Mouse (Mus musculus) neural tube, embryonic 13.5 days (tissue): ENCODE results near the gene Gstcd. TPM values are rescaled to one million over a fixed set of nuclear protein-coding genes. Genes with fewer than 3 reads are reported as not detected.

Source experiments
- ATAC-seq: fragments of 200-750 bp; cut with Nextera tagmentation; 2 replicates; pipeline ENCODE4 v1.8.0; 2017; ENCODE audit warnings: low read depth, mild to moderate bottlenecking, moderate TSS enrichment, moderate library complexity
- H3K27ac ChIP-seq: fragments of 300-500 bp; sonication (generic); replicated peaks from 2 replicates; pipeline ENCODE4 v1.5.1; 2015; ENCODE audit warnings: moderate library complexity, mild to moderate bottlenecking, inconsistent platforms
- H3K27me3 ChIP-seq: fragments of 300-500 bp; sonication (generic); 2 replicates; pipeline ENCODE4 v1.6.1; 2015; ENCODE audit warnings: mild to moderate bottlenecking, inconsistent platforms
- H3K36me3 ChIP-seq: fragments of 300-500 bp; sonication (generic); 2 replicates; pipeline ENCODE4 v1.6.1; 2015; ENCODE audit warnings: mild to moderate bottlenecking, inconsistent platforms
- H3K4me1 ChIP-seq: fragments of 300-500 bp; sonication (generic); replicated peaks from 2 replicates; pipeline ENCODE4 v1.6.1; 2015; ENCODE audit warnings: inconsistent platforms
- H3K4me2 ChIP-seq: fragments of 300-500 bp; sonication (generic); 2 replicates; pipeline ENCODE4 v1.6.1; 2015; ENCODE audit warnings: inconsistent platforms, mild to moderate bottlenecking, moderate library complexity
- H3K4me3 ChIP-seq: fragments of 300-500 bp; sonication (generic); 2 replicates; pipeline ENCODE4 v1.5.1; 2015; ENCODE audit warnings: mild to moderate bottlenecking, inconsistent platforms
- H3K9ac ChIP-seq: fragments of 300-500 bp; sonication (generic); 2 replicates; pipeline ENCODE4 v1.6.1; 2015; ENCODE audit warnings: moderate library complexity, mild to moderate bottlenecking, inconsistent platforms
- H3K9me3 ChIP-seq: fragments of 300-500 bp; sonication (generic); 2 replicates; pipeline ENCODE4 v1.6.1; 2016; ENCODE audit warnings: inconsistent platforms
- WGBS: fragments of 180-500 bp; shearing (Covaris S2); methylation state at CpG from one replicate; pipeline ENCODE4 v1.1.7; 2015; 5-methylcytosine and 5-hydroxymethylcytosine counted together
- polyA plus RNA-seq: library from polyadenylated mRNA; unstranded; fragments of >200 nt; fragmentation: Nextera tagmentation; extraction: Ambion mirVana; gene quantifications from 2 replicates; pipeline ENCODE4 v1.2.1, GENCODE M21; 2015

Gene Gstcd
- polyA plus RNA-seq, 1 experiment from 2014 or later = 4.1 TPM

DNA sequence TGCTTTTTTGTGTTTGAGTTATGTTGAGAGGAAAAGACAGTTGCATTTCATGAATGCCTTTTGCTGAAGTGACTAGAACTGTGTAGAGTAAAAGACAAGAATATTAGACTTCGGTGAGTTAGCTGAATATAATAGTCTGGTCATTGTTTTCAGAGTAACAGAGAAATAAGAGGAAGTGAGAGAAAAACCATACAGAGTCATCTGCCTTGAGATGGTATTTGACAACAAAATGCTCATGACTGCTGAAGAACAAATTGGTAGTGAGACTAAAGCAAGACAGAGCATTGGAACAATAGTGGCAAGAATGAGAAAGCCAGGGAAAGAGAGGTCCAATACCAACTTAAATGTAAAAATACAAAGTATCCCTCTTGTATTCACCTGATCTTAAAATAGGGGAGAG lies 1.1 kb upstream of the Gstcd start:
- H3K27me3 ChIP-seq = no peaks in the 10 kb centered on the region
- no peak overlapping the region for H3K27ac ChIP-seq
- no peaks in the 10 kb centered on the region for H3K9me3 ChIP-seq
- H3K9ac ChIP-seq = peak overlapping the region; percentile 95
- H3K4me1 ChIP-seq = peaks cover 34% of the 10 kb centered on the region
- H3K4me3 ChIP-seq = peak overlapping the region; percentile 79
- peak overlapping the region; percentile 66 for H3K4me2 ChIP-seq
- WGBS = 87% methylated on average over 1 of the region's 1 CpGs
- no peak for ATAC-seq
- peaks cover 9% of the 10 kb centered on the region for H3K36me3 ChIP-seq

DNA sequence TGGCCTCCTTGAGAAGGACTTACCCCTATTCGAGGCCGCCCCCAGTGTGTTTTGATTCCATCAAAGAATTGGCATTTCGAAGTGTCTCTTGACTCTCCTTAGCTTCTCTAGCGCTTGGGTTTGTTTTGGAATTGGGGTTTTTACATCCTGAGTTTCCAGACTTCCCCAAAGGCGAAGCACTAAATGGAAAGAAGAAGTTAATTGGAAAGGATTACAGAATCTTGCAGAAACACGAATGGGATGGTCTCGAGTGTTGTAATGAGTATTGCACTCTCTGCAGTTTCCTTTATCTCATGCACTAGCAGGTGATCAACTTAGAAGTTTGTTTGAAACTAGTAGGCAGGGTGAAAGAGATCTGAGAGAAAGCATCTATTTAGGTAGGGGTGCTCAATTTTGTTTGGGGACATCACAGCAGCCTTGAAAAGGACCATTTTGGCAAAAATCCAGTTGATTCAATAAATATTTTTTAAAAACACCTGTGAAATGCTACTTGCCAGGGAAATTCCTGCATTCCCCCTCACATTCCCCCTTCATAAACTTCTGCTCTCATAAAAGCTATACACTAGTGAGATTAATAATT lies 531 bp upstream of the Gstcd start:
- WGBS = under 1% methylated on average over 7 of the region's 7 CpGs
- Histone ChIP-seq H3K4me1 (peaks cover 34% of the 10 kb centered on the region), H3K27me3 (no peaks in the 10 kb centered on the region), H3K4me2 (peak overlapping the region; percentile 66), H3K27ac (peak overlapping the region; percentile 97), H3K36me3 (peaks cover 6% of the 10 kb centered on the region; the same call in 1 of the 2 replicates), H3K9me3 (no peaks in the 10 kb centered on the region), H3K4me3 (peak overlapping the region; percentile 79), H3K9ac (peak overlapping the region; percentile 95)
- ATAC-seq = no peak; the same call in 1 of the 2 replicates

DNA sequence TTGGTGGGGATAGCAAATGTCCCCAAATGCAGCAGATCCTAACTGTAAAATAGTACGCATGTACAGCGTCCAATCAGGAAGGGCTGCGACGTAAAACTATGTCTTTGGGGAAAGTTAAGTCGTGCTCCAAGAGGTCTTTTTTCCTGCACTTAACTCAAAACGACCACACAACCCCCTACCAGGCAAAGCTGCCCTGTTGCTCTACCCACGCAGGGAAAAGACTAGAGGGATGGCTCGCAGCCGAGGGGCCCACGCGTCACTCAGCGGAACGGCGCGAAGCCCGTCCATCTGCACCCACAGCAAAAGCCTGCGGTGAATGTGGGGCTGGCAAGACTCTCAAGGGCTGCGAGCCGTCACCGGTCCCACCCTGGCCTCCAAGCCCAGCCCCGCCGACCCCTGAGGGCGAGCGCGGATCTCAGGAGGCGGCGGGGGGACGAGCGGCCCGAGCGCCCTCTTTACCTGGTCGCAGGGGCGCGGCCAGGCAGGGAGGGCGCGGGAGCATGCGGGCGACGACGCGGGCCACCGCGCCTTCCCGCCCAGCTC lies 641 bp downstream of the Gstcd start:
- Histone ChIP-seq H3K36me3 (no peaks in the 10 kb centered on the region), H3K9me3 (no peaks in the 10 kb centered on the region), H3K27me3 (no peaks in the 10 kb centered on the region), H3K4me3 (peak overlapping the region; percentile 79), H3K27ac (peak overlapping the region; percentile 97), H3K4me1 (peaks cover 34% of the 10 kb centered on the region), H3K9ac (peak overlapping the region; percentile 95), H3K4me2 (peak overlapping the region; percentile 66)
- peak; percentile 87 for ATAC-seq
- WGBS = under 1% methylated on average over 44 of the region's 44 CpGs

- no peak for ATAC-seq
- no peaks in the 10 kb centered on the region for H3K36me3 ChIP-seq
- peak overlapping the region; percentile 95 for H3K9ac ChIP-seq
- peak overlapping the region; percentile 66 for H3K4me2 ChIP-seq
- 7% methylated on average over 11 of the region's 11 CpGs for WGBS
- H3K27me3 ChIP-seq = no peaks in the 10 kb centered on the region
- H3K9me3 ChIP-seq = no peaks in the 10 kb centered on the region
- peak overlapping the region; percentile 79 for H3K4me3 ChIP-seq
- peaks cover 34% of the 10 kb centered on the region for H3K4me1 ChIP-seq
- H3K27ac ChIP-seq = peak overlapping the region; percentile 97
Observed at GRCm38 (mm10) chr3:133090247-133091120, 1.3 kb downstream of the Gstcd start.

DNA sequence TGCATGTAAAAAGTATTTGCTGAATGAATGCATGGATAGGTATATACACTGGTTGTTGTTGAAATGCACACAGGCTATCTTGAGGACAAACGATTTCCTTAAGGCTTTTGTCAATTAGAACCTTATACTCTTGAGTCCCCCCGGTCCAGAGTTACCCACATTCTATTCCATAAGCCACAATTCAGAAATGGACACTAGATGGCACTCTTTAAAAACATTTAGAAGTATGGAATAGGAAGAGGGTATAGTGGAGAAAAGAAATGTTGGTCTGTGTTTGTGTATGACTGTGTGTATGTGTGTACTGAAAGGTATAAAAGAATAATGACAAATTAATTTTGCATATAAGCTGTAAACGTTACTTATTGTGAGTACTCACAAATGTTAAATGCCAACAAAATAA lies 6.0 kb downstream of the Gstcd start:
- no peak overlapping the region for H3K4me3 ChIP-seq
- no peak overlapping the region for H3K4me2 ChIP-seq
- no peak overlapping the region for H3K27ac ChIP-seq
- peaks cover 10% of the 10 kb centered on the region for H3K4me1 ChIP-seq
- no peaks in the 10 kb centered on the region for H3K9me3 ChIP-seq
- H3K27me3 ChIP-seq = no peaks in the 10 kb centered on the region
- H3K36me3 ChIP-seq = peaks cover 27% of the 10 kb centered on the region
- 80% methylated on average over 3 of the region's 3 CpGs for WGBS
- no peak overlapping the region for H3K9ac ChIP-seq
- 0 out of 2 replicates have a peak, but pooled peaks have one; percentile 72 for ATAC-seq

- Histone ChIP-seq H3K4me3 (no peak overlapping the region), H3K9ac (no peak overlapping the region), H3K4me1 (no peaks in the 10 kb centered on the region), H3K27ac (no peak overlapping the region), H3K36me3 (peaks cover 27% of the 10 kb centered on the region), H3K4me2 (no peak overlapping the region), H3K9me3 (no peaks in the 10 kb centered on the region), H3K27me3 (no peaks in the 10 kb centered on the region)
- no peak for ATAC-seq
- 95% methylated on average over 5 of the region's 5 CpGs for WGBS
Observed at GRCm38 (mm10) chr3:133082736-133083135, 9.1 kb downstream of the Gstcd start.

DNA sequence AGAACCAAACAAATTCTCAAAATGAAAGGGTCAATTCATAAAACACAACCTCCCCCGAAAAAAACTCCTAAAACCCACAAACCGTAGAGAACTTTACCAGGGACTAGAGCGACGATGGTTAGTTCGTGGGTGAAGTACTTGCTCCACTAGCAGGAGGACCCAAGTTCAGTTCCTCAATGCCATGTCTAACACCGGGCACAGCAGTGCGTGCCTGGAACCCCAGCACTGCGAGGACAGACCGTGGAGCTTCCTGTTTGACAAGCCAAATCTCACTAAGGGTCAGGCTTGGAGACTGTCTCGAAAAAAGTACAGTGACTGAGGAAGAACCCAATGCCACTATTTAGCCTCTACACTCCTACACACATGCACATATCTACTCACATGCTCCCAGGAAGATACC lies 16.3 kb downstream of the Gstcd start:
- Histone ChIP-seq H3K36me3 (peaks cover 6% of the 10 kb centered on the region), H3K9me3 (no peaks in the 10 kb centered on the region), H3K4me3 (no peak overlapping the region), H3K27ac (no peak overlapping the region), H3K4me2 (no peak overlapping the region), H3K4me1 (no peaks in the 10 kb centered on the region), H3K27me3 (no peaks in the 10 kb centered on the region), H3K9ac (no peak overlapping the region)
- 94% methylated on average over 10 of the region's 10 CpGs for WGBS
- no peak for ATAC-seq

DNA sequence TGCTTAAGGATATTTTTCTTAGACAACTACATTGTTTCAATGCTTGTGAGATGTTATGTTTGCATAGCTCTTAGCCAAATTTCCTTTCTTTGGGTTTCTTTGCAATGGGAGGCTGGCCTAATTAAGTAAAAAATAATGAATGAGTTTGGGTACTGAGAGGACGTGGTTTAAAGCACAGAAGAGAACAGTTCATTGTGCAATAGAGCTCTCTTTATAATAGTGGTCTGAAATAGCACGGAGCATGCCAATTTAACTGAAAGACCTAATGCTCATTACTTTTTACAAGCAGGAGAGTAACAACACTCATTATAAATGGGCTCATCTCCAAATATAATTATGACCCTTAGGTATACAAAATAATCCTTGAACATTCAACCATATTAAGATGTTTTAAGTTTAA lies 39.8 kb downstream of the Gstcd start:
- H3K27me3 ChIP-seq = no peaks in the 10 kb centered on the region
- no peak overlapping the region for H3K9ac ChIP-seq
- H3K4me3 ChIP-seq = no peak overlapping the region
- no peaks in the 10 kb centered on the region for H3K4me1 ChIP-seq
- no peak overlapping the region for H3K27ac ChIP-seq
- H3K4me2 ChIP-seq = no peak overlapping the region
- 38% methylated on average over 2 of the region's 2 CpGs for WGBS
- H3K9me3 ChIP-seq = no peaks in the 10 kb centered on the region
- ATAC-seq = no peak
- H3K36me3 ChIP-seq = peaks cover 6% of the 10 kb centered on the region; the same call in 1 of the 2 replicates

DNA sequence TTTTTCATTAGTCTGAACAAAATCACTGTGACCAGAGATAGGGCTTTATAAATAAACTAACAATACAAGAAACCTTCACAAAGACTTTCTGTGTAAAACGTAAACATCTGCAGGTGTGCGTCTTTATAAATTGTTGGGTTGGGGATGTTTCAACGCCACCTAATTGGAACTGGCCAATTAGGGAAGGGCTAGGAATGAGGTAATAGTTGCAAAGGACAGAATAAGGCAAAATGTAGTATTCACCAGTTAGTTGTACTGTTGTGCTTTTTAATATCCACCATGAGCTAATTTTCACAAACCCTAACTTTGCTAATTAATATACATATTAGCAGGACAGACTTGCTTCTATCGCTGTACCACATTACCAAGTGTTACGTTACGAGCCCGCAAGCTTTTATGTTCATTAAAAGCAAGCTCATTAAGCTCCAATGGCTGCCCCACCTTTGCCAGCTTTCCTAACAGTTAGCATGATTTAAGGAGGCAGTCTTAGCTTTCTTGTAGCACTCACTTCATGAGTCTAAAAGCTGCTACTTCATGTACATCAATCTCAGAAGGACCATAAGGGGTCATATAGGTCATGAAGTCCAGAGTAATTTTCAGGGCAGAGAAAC lies 58.6 kb downstream of the Gstcd start:
- WGBS = 84% methylated on average over 7 of the region's 7 CpGs
- no peak overlapping the region for H3K4me2 ChIP-seq
- H3K27ac ChIP-seq = no peak overlapping the region
- H3K4me3 ChIP-seq = no peak overlapping the region
- no peaks in the 10 kb centered on the region for H3K27me3 ChIP-seq
- H3K36me3 ChIP-seq = no peaks in the 10 kb centered on the region
- no peaks in the 10 kb centered on the region for H3K9me3 ChIP-seq
- ATAC-seq = no peak
- H3K4me1 ChIP-seq = no peaks in the 10 kb centered on the region
- no peak overlapping the region for H3K9ac ChIP-seq

DNA sequence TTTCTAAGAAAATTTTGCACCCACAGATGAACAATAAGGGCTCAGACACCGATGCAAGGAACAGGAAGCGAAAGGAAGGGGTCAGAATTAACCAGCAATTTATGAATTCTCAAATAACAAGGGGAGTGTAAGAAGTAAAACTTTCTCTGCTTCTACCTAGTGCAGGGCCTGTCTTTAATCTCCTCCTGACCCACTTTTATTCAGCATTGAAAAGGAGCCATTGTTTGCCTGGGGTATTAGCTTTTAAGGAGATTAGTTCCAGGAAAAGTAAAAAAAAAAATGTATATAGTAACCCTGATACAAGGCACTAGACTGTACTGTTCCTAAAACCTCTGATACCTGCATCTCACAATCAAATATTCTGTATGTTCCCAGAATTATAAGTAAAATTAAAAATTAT lies 64.9 kb downstream of the Gstcd start:
- Histone ChIP-seq H3K4me3 (no peak overlapping the region), H3K4me2 (no peak overlapping the region), H3K36me3 (no peaks in the 10 kb centered on the region), H3K9me3 (no peaks in the 10 kb centered on the region), H3K9ac (no peak overlapping the region), H3K27me3 (no peaks in the 10 kb centered on the region), H3K4me1 (no peaks in the 10 kb centered on the region), H3K27ac (no peak overlapping the region)
- no peak for ATAC-seq
- WGBS = 83% methylated on average over 2 of the region's 2 CpGs

DNA sequence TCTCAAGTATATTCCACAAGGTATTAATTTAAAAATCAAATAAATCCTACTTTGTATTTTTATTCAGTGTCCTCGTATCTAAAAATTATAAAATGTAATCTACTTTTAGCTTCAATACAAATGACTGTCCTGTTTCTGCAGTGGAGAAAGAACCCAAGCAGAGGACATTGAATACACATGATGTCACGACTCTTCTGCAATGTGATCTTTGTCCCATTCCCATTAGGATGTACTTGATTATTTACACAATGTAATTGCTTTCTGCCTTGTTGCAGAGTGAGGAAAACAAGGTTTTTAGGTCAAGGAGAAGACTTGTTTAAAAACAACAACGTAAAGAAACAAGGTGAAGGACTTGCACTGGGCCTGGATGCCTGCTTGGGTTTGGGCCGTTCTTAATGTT lies 84.6 kb downstream of the Gstcd start:
- no peak overlapping the region for H3K4me3 ChIP-seq
- no peaks in the 10 kb centered on the region for H3K27me3 ChIP-seq
- H3K9ac ChIP-seq = no peak overlapping the region
- no peaks in the 10 kb centered on the region; the same call in 1 of the 2 replicates for H3K36me3 ChIP-seq
- H3K9me3 ChIP-seq = no peaks in the 10 kb centered on the region
- no peak for ATAC-seq
- no peaks in the 10 kb centered on the region for H3K4me1 ChIP-seq
- no peak overlapping the region for H3K4me2 ChIP-seq
- WGBS = 82% methylated on average over 4 of the region's 4 CpGs
- no peak overlapping the region for H3K27ac ChIP-seq

GRCm38 (mm10) chr3:132996299-132996698 lies 95.5 kb downstream of the Gstcd start:
- Histone ChIP-seq H3K4me3 (no peak overlapping the region), H3K27ac (no peak overlapping the region), H3K27me3 (no peaks in the 10 kb centered on the region), H3K4me2 (no peak overlapping the region), H3K9ac (no peak overlapping the region), H3K4me1 (no peaks in the 10 kb centered on the region), H3K9me3 (no peaks in the 10 kb centered on the region), H3K36me3 (no peaks in the 10 kb centered on the region)
- no peak for ATAC-seq
- WGBS = 83% methylated on average over 9 of the region's 9 CpGs
